Mouse (Mus musculus): ENCODE results near the gene Osbp.
"Not testable (repeated sequence)": the region's sequence is repeated elsewhere in the genome, so short reads cannot be mapped to it uniquely, and the experiment has no call there.

Gene Osbp

GRCm38 (mm10) chr19:11965023-11965942 is at the start of gene Osbp:
Gene Osbp, plus strand, starts transcription at chr19:11965941.
- DNase-seq, result peak; percentile 100

GRCm38 (mm10) chr19:11922068-11922467 is 43.7 kb upstream of the Osbp start:
- no peak for DNase-seq

GRCm38 (mm10) chr19:11922515-11922914 is 43.2 kb upstream of the Osbp start:
- not testable (repeated sequence) for DNase-seq

GRCm38 (mm10) chr19:11926380-11926779 is 39.4 kb upstream of the Osbp start:
- DNase-seq, result no peak

- no peak for DNase-seq
Measured at GRCm38 (mm10) chr19:11928025-11928748, 37.6 kb upstream of the Osbp start.

GRCm38 (mm10) chr19:11946460-11946859 is 19.3 kb upstream of the Osbp start:
- DNase-seq, result not testable (repeated sequence)

- DNase-seq, result no peak
Measured at GRCm38 (mm10) chr19:11949878-11950277, 15.9 kb upstream of the Osbp start.

- DNase-seq, result no peak
Measured at GRCm38 (mm10) chr19:11950747-11951146, 15.0 kb upstream of the Osbp start.

GRCm38 (mm10) chr19:11954206-11954605 is 11.5 kb upstream of the Osbp start:
- DNase-seq, result no peak

GRCm38 (mm10) chr19:11956636-11957035 is 9.1 kb upstream of the Osbp start:
- DNase-seq, result no peak

- no peak for DNase-seq
Measured at GRCm38 (mm10) chr19:11957396-11957795, 8.3 kb upstream of the Osbp start.

GRCm38 (mm10) chr19:11957846-11958245 is 7.9 kb upstream of the Osbp start:
- no peak for DNase-seq

- no peak for DNase-seq
Measured at GRCm38 (mm10) chr19:11964266-11964665, 1.5 kb upstream of the Osbp start.

GRCm38 (mm10) chr19:11966201-11966636 is 478 bp downstream of the Osbp start:
- peak; percentile 48 to 55 for DNase-seq

- DNase-seq, result no peak
Measured at GRCm38 (mm10) chr19:11969155-11970050, 3.7 kb downstream of the Osbp start.

- peak in 1 of 2 experiments; percentile 28 for DNase-seq
Measured at GRCm38 (mm10) chr19:11973511-11974222, 7.9 kb downstream of the Osbp start.

- peak; percentile 43 to 66 for DNase-seq
Measured at GRCm38 (mm10) chr19:11974223-11974540, 8.4 kb downstream of the Osbp start.

GRCm38 (mm10) chr19:11975683-11976082 is 9.9 kb downstream of the Osbp start:
- no peak for DNase-seq

GRCm38 (mm10) chr19:11977363-11977762 is 11.6 kb downstream of the Osbp start:
- DNase-seq, result no peak

- no peak for DNase-seq
Measured at GRCm38 (mm10) chr19:11980471-11980870, 14.7 kb downstream of the Osbp start.

- DNase-seq, result not testable (repeated sequence)
Measured at GRCm38 (mm10) chr19:11984614-11985013, 18.9 kb downstream of the Osbp start.

- DNase-seq, result no peak
Measured at GRCm38 (mm10) chr19:11987841-11988240, 22.1 kb downstream of the Osbp start.
